Mouse (Mus musculus) liver, postnatal 0 days (tissue): ENCODE measurements at regions not wholly inside any gene's neighbourhood (a gene's known extent, or its start where the extent isn't known, plus 50 kb on each side); places are given as distances from the start of the nearest gene placed in this dataset.

ENCODE experiments used
- CTCF ChIP-seq: sonication (generic); IDR thresholded peaks from 2 replicates; pipeline ENCODE4 v1.5.1; 2016; ENCODE audit warnings: antibody characterized with exemption, low read depth
- EP300 ChIP-seq: IDR thresholded peaks from 2 replicates; pipeline ENCODE4 v1.6.1; 2016; ENCODE audit warnings: antibody characterized with exemption, low read depth, mild to moderate bottlenecking

DNA sequence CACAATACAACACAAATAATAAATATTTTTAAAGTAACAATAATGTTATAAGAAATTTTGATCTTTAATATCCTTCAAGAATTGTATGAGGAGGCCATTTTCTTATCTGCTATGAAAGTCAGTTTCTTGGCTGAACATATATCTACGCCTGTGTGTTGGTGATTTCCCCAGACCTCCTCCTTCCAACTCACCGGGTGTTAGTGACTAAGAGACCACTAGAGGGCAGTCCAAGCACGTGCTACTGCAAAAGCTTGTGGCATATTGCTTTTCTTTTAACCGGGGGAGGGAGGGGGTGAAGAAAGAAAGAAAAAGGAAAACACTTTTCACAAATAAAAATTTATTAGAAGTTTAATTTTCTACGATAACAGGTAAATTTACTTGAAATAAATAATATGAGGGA, 333.3 kb downstream of the Trim52 start:
- peak; percentile 78 for TF ChIP-seq CTCF
- no peak for TF ChIP-seq EP300
